Mouse (Mus musculus): ENCODE results near the gene Lsmem1.
A peak's percentile ranks its signal among the peaks of the same experiment; 100 is the strongest.

- TF ChIP-seq CTCF (IDR thresholded peaks at IDR 0.05; ENCODE audit: low read depth, low read length): peak; percentile 46; the same call in 1 of the 2 replicates
- TF ChIP-seq GATA1 (IDR thresholded peaks at IDR 0.05; ENCODE audit: borderline replicate concordance, low read length): no peak
- no peak for TF ChIP-seq TAL1 (conservative IDR thresholded peaks at IDR 0.05; ENCODE audit: low read depth, low read length)
Observed at GRCm38 (mm10) chr12:40177089-40177488, 22.2 kb downstream of the Lsmem1 start.
